Mouse (Mus musculus) adrenal gland, postnatal 0 days (tissue): Measurements from ENCODE around the gene Nek2. TPM values are rescaled to one million over a fixed set of nuclear protein-coding genes. Genes with fewer than 3 reads are reported as not detected.

Source experiments
- polyA plus RNA-seq: library from polyadenylated mRNA; unstranded; fragments of >200 nt; fragmentation: Nextera tagmentation; extraction: Ambion mirVana; gene quantifications from 2 replicates; pipeline ENCODE4 v1.2.1, GENCODE M21; 2015

The Nek2 gene
- 7.8 and 11.5 TPM in 2 replicates for polyA plus RNA-seq

DNA sequence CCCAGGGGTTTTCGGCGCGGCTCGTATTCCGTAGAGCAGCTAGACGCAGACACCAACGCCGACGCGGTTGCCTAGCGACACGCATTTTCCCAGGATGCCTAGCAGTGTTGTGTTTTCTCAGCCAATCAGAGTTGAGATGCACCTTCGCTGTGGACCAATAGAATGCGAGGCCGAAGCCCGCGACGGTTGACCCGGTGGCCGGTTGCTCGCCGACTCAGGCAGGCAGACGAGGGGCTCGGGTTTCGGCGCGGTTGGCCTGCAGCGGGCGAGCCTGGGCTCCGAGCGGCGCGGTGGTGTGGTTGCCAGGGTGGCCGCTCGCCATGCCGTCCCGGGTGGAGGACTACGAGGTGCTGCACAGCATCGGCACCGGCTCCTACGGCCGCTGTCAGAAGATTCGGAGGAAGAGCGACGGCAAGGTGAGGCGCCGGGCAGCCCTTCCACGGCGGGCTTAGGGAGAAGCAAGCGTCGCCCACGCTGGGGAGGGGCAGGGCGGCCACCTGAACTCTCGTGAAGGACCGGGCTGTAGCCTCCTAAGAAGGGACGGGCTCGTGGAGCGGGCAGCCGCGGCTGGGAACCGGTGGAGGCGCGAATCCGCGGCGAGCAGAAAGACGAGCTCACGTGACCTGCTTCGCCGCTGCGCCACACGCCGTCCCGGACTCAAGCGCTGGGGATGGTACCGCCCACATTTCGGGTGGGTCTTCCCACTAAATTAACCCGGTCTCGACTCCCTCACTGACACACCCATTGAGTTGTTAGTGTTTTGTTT, at the start of gene Nek2:
Nek2 (plus strand) TSS at position 119 of the 766 bp plus-strand sequence.

Other genes starting within 250 kb of the Nek2 start
- 9.5 and 13.2 TPM in 2 replicates for gene Dtl, start 245.9 kb upstream of the Nek2 start, polyA plus RNA-seq
- 14.7 and 22.7 TPM in 2 replicates for gene Ints7, start 245.8 kb upstream of the Nek2 start, polyA plus RNA-seq
- gene Lpgat1, start 103.6 kb upstream of the Nek2 start, polyA plus RNA-seq: 18.7 and 26.5 TPM in 2 replicates
- gene Slc30a1, start 85.3 kb downstream of the Nek2 start, polyA plus RNA-seq: 3.7 and 5.7 TPM in 2 replicates
- 0.58 and 0.79 TPM in 2 replicates for gene Rd3, start 155.9 kb downstream of the Nek2 start, polyA plus RNA-seq